Mouse (Mus musculus) heart, embryonic 13.5 days (tissue): ENCODE results near the gene Krt15. TPM values are rescaled to one million over a fixed set of nuclear protein-coding genes. Genes with fewer than 3 reads are reported as not detected.

ENCODE experiments used
- ATAC-seq: fragments of 200-750 bp; cut with Nextera tagmentation; 2 replicates; pipeline ENCODE4 v1.8.0; 2017; ENCODE audit warnings: moderate TSS enrichment; ENCODE audit not compliant: insufficient number of reproducible peaks, low FRiP score, low TSS enrichment; ENCODE audit errors: extremely low read depth
- H3K27ac ChIP-seq: fragments of 300-500 bp; sonication (generic); replicated peaks from 2 replicates; pipeline ENCODE4 v1.5.1; 2015; ENCODE audit warnings: moderate library complexity, mild to moderate bottlenecking, inconsistent platforms
- H3K27me3 ChIP-seq: fragments of 300-500 bp; sonication (generic); replicated peaks from 2 replicates; pipeline ENCODE4 v1.6.1; 2015; ENCODE audit warnings: mild to moderate bottlenecking, inconsistent platforms
- H3K36me3 ChIP-seq: fragments of 300-500 bp; sonication (generic); 2 replicates; pipeline ENCODE4 v1.6.1; 2015; ENCODE audit warnings: mild to moderate bottlenecking, inconsistent platforms
- H3K4me1 ChIP-seq: fragments of 300-500 bp; sonication (generic); 2 replicates; pipeline ENCODE4 v1.6.1; 2015; ENCODE audit warnings: inconsistent platforms
- H3K4me2 ChIP-seq: fragments of 300-500 bp; sonication (generic); 2 replicates; pipeline ENCODE4 v1.6.1; 2015; ENCODE audit warnings: inconsistent platforms, mild to moderate bottlenecking, moderate library complexity
- H3K4me3 ChIP-seq: fragments of 300-500 bp; sonication (generic); 2 replicates; pipeline ENCODE4 v1.5.1; 2015; ENCODE audit warnings: moderate library complexity, mild to moderate bottlenecking, inconsistent platforms
- H3K9ac ChIP-seq: fragments of 300-500 bp; sonication (generic); 2 replicates; pipeline ENCODE4 v1.6.1; 2015; ENCODE audit warnings: inconsistent platforms, mild to moderate bottlenecking, moderate library complexity
- H3K9me3 ChIP-seq: fragments of 300-500 bp; sonication (generic); 2 replicates; pipeline ENCODE4 v1.6.1; 2016; ENCODE audit warnings: inconsistent platforms
- WGBS: fragments of 180-500 bp; shearing (Covaris S2); methylation state at CpG from one replicate; pipeline ENCODE4 v1.1.7; 2015; ENCODE audit warnings: mixed read lengths; 5-methylcytosine and 5-hydroxymethylcytosine counted together
- polyA plus RNA-seq: library from polyadenylated mRNA; unstranded; fragments of >200 nt; fragmentation: Nextera tagmentation; extraction: Ambion mirVana; gene quantifications from 2 replicates; pipeline ENCODE4 v1.2.1, GENCODE M21; 2015

The Krt15 gene
- polyA plus RNA-seq, 1 experiment from 2014 or later, result 1.2 TPM

DNA sequence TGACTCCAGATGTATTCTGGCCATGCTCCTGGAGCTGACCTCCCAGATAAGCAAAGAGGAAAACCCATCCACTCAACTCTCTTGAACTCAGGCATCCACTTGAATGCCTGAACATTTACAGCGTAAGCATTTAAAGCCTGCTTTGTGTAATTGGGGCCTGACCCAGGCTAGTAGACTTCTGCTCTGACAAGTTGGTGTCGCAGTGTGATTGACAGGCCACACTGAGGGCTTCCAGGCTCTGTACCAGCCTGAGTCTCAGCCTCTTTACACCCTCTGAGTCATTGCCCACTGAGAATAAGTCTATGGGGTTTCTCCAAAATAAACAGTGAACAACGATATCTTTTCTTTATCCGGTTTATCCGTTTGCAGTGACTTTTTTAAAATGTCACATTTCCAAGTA, 15.4 kb downstream of the Krt15 start:
- Histone ChIP-seq H3K27ac (no peak overlapping the region), H3K9ac (no peak overlapping the region), H3K9me3 (no peaks in the 10 kb centered on the region), H3K4me3 (no peak overlapping the region), H3K4me1 (peaks cover 13% of the 10 kb centered on the region), H3K27me3 (no peaks in the 10 kb centered on the region), H3K4me2 (no peak overlapping the region), H3K36me3 (no peaks in the 10 kb centered on the region)
- no peak for ATAC-seq
- 53% methylated on average over 5 of the region's 5 CpGs for WGBS

DNA sequence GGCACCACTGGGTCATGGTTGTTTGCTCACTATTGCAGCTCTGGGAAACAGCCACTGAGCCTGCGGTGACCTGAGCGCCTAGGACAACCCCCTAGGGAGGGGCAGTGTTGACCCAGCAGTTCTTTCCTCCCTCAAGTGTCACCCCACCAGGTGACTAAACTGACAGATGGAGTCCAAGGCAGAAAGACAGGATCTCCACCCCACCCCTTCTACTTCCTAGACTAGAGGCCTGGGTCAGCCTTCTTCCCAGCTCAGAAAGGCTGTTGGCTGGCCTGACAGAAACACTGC, 22.0 kb downstream of the Krt15 start:
- no peak overlapping the region for H3K9ac ChIP-seq
- no peak; the same call in 1 of the 2 replicates for ATAC-seq
- H3K9me3 ChIP-seq, result no peaks in the 10 kb centered on the region
- H3K27me3 ChIP-seq, result no peaks in the 10 kb centered on the region
- WGBS, result 53% methylated on average over 2 of the region's 2 CpGs
- no peak overlapping the region for H3K4me3 ChIP-seq
- no peaks in the 10 kb centered on the region for H3K36me3 ChIP-seq
- H3K4me2 ChIP-seq, result no peak overlapping the region
- no peak overlapping the region for H3K27ac ChIP-seq
- no peaks in the 10 kb centered on the region for H3K4me1 ChIP-seq

DNA sequence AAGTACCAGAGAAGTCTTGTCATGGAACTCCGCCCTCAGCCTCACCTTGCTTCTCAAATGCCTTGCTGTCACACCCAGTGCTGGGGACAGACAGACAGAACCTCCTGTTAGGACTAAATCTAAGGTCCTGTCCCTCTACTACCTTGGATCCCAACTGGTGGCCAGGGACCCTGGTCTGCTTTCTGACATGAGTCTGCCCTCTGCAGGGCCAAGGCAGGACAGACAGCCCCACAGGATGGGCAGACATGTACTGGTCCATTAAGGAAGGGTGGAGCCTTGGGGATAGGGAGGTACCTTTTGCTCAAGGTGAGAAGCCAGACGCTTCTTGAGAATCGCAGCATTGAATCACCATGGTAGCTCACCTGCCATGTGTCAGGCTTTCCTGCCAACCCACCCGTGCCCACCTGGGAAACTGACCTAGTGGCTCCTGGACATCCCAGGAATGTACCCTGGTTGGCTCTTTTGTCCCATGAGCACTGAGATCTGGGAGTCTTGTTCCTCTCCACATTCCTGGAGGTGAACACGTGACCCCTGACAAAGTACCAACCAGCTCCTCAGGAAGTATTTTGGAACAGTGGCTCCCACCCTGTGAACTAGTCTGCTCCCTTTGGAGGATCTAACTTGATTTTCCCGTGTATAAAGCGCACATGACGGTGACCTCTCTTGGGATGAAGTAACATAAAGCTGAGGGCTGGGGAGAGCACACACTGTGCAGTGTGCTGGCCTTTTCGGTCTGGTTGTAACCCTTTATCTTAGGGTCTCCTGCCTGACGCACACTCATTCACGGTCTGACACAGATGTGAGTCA, 22.6 kb downstream of the Krt15 start:
- 66% methylated on average over 11 of the region's 11 CpGs for WGBS
- H3K4me3 ChIP-seq, result no peak overlapping the region
- no peaks in the 10 kb centered on the region for H3K36me3 ChIP-seq
- no peak overlapping the region for H3K9ac ChIP-seq
- H3K9me3 ChIP-seq, result no peaks in the 10 kb centered on the region
- H3K27ac ChIP-seq, result no peak overlapping the region
- no peak overlapping the region for H3K4me2 ChIP-seq
- no peaks in the 10 kb centered on the region for H3K27me3 ChIP-seq
- ATAC-seq, result no peak
- H3K4me1 ChIP-seq, result no peaks in the 10 kb centered on the region

DNA sequence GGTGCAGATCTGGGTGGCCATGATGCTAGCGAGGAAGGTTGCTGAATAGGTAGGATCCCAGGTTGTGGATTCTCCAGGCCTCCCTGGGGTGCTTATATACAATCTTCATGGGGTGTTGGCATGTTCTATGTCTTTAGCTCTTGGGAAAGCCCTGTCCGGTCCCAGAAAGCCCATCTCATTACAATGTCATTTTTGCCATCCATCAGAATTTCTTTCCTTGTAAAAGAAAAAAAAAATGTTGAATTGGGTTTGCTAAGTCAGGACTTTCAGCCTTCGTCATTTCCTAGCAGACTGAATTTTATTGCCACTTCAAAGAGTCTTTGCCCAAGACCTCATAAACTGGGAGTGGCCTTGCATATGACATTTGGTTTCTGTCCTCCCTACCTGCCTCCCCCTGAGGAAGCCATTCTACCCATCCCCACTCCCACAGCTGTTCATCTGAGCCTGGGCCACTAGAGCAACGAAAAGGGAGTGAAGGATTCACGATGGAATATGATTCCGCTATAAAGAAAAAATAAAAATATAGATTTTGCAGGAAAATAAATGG, 30.1 kb downstream of the Krt15 start, which contains the start of gene Krt36:
Krt36 (minus strand) TSS at position 51 of the 547 bp plus-strand sequence.
- no peaks in the 10 kb centered on the region for H3K4me1 ChIP-seq
- no peaks in the 10 kb centered on the region for H3K9me3 ChIP-seq
- no peak within 1 kb of the TSS for H3K27ac ChIP-seq
- H3K36me3 ChIP-seq, result no peaks in the 10 kb centered on the region
- ATAC-seq, result no peak
- 0 out of 2 replicates have a peak, but pooled peaks cover 2% of the 10 kb centered on the region for H3K27me3 ChIP-seq
- WGBS, result 77% methylated on average over 6 of the region's 6 CpGs
- no peak within 1 kb of the TSS for H3K4me2 ChIP-seq
- H3K9ac ChIP-seq, result no peak within 1 kb of the TSS
- no peak within 1 kb of the TSS for H3K4me3 ChIP-seq

DNA sequence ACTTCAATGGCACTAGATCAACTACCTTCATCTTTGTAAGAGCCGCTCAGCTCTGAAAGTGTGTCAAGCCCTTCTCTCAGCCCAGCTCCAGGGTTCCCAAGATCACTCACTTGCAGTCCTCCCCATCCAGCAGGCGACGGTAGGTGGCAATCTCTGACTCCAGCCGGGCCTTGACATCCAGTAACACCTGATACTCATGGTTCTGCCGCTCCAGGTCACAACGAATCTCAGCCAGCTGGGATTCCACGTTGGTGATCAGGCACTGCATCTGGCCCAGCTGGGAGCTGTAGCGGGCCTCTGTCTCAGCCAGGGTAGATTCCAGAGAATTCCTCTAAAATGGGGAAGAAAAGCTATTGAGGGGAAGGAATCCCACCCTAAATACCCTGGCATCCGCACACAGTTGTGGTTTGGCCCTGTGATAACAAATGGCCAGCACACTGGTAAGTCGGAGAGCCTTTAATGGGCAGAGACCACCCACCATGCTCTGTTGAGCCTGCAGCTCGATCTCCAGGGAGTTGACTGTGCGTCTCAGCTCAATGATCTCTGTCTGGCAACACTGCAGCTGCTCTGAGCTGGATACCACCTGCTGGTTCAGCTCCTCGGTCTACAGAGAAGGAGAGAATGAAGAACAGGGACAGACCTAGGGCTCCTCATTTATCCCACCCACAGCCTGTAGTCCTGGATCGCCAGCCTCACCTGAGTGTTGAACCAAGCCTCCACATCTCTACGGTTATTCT, 32.9 kb downstream of the Krt15 start:
- Histone ChIP-seq H3K9me3 (no peaks in the 10 kb centered on the region), H3K4me3 (no peak overlapping the region), H3K4me2 (no peak overlapping the region), H3K4me1 (no peaks in the 10 kb centered on the region), H3K9ac (no peak overlapping the region), H3K27ac (no peak overlapping the region), H3K36me3 (no peaks in the 10 kb centered on the region), H3K27me3 (0 out of 2 replicates have a peak, but pooled peaks cover 2% of the 10 kb centered on the region)
- 41% methylated on average over 15 of the region's 15 CpGs for WGBS
- ATAC-seq, result no peak

DNA sequence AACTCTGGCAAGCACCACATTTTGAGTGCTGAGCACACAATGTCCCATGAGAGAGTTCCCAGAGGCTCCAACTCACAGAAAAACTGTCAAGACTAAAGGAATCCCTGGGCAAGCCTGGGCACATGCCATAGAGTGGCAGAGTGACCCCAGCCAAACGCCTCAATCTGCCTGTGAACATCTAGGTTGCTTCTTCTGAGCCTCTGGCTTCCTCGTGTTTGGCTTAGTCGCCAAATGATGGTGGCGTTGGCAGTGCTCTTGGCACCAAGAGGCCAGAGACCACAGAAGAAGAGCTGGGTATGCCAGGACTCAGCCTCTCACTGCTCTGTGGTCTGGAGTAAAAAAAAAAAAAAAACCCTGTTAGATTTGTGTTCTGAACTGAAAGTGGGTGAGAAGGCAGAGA, 35.3 kb downstream of the Krt15 start:
- no peak overlapping the region for H3K4me2 ChIP-seq
- 70% methylated on average over 4 of the region's 4 CpGs for WGBS
- H3K4me3 ChIP-seq, result no peak overlapping the region
- H3K27me3 ChIP-seq, result 0 out of 2 replicates have a peak, but pooled peaks cover 2% of the 10 kb centered on the region
- H3K4me1 ChIP-seq, result no peaks in the 10 kb centered on the region
- H3K36me3 ChIP-seq, result no peaks in the 10 kb centered on the region
- ATAC-seq, result no peak
- no peaks in the 10 kb centered on the region for H3K9me3 ChIP-seq
- no peak overlapping the region for H3K9ac ChIP-seq
- no peak overlapping the region for H3K27ac ChIP-seq

DNA sequence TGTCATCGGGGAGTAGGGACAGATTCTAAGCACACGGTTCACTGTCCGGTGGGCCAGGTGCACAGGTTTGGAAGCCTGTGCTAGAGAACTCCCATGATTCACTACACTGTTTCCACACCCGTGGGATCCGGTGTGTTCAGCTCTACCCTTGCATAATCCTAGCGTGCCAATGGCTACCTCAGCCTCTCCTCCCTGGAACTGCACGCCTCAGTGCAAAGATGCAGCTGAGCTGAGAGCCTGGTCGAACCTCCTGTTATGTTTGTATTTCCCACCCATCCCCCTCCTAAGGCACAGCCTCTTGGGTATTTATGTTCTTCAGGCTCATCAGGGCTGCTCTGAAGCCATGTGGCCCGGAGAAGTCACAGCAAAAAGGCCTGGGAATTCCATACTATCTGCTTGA, 37.9 kb downstream of the Krt15 start:
- H3K9me3 ChIP-seq, result no peaks in the 10 kb centered on the region
- H3K4me2 ChIP-seq, result no peak overlapping the region
- H3K36me3 ChIP-seq, result no peaks in the 10 kb centered on the region
- no peak overlapping the region for H3K27ac ChIP-seq
- no peaks in the 10 kb centered on the region for H3K4me1 ChIP-seq
- no peak overlapping the region for H3K9ac ChIP-seq
- no peak for ATAC-seq
- no peak overlapping the region for H3K4me3 ChIP-seq
- 0 out of 2 replicates have a peak, but pooled peaks cover 2% of the 10 kb centered on the region for H3K27me3 ChIP-seq
- 63% methylated on average over 9 of the region's 9 CpGs for WGBS

DNA sequence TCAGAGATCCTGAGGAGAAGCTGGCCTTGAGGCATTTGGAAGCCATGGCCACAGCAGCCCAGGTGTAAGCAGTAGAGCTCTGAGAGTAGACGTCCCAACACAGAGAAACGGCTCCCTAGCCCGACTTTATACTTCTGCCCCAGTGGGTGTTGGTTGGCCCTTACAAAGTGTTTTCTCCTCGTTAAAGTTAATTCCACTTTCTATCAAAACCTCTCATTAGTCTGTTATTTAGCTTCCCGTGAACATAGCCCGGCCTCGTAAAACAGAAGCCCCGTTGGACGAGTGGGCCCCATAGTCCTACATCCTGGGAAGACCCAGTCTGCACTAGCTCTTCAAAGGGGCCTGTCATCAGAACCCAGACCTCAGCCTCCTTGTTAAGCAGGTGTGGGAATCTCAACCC, 39.6 kb downstream of the Krt15 start, which contains the start of gene Krt35:
Krt35 (minus strand) TSS at position 101 of the 400 bp plus-strand sequence.
- no peaks in the 10 kb centered on the region for H3K36me3 ChIP-seq
- 85% methylated on average over 9 of the region's 9 CpGs for whole genome bisulfite sequencing
- no peak for ATAC-seq

DNA sequence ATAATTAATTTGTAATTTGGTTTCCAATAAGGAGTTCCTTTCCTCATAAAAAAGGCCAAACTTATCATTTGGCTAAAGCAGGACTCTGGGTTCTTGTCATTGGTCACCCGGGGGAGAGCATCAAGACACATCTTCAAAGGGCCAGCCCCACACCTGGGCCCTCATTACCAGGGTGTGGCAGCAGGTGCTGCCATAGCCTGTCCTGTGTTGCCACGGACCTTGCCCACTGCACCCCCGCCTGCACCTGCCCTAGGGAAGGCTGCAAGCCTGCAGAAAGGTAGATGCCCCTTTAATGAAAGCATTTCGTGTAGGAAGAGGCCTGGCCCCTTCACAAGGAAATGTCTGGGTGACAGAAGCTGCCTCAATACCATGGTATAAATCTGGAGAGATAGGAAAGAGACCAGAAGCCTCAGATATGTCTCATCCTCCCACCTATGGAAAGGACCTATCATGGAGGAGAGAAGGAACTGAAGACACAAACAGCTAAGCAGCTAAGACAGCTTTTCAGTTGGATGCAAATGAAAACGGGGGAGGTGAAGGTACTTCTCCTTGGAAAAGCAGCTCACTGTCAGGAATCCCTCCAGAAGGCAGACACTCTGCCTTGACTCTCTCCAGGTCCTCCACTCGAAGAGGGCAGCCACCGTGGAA, 47.2 kb downstream of the Krt15 start:
- no peak overlapping the region for H3K27ac ChIP-seq
- no peaks in the 10 kb centered on the region for H3K4me1 ChIP-seq
- H3K9me3 ChIP-seq, result peaks cover 2% of the 10 kb centered on the region; the same call in 1 of the 2 replicates
- H3K36me3 ChIP-seq, result no peaks in the 10 kb centered on the region
- no peak for ATAC-seq
- 61% methylated on average over 7 of the region's 7 CpGs for WGBS
- H3K9ac ChIP-seq, result no peak overlapping the region
- no peak overlapping the region for H3K4me2 ChIP-seq
- H3K4me3 ChIP-seq, result no peak overlapping the region
- 0 out of 2 replicates have a peak, but pooled peaks cover 4% of the 10 kb centered on the region for H3K27me3 ChIP-seq

More for the DNA sequence above, 39.6 kb downstream of the Krt15 start, which contains the start of gene Krt35:
- H3K9me3 ChIP-seq, result no peaks in the 10 kb centered on the region
- H3K27ac ChIP-seq, result no peak within 1 kb of the TSS
- H3K4me2 ChIP-seq, result no peak within 1 kb of the TSS
- no peaks in the 10 kb centered on the region for H3K4me1 ChIP-seq
- H3K27me3 ChIP-seq, result no peaks in the 10 kb centered on the region
- H3K9ac ChIP-seq, result no peak within 1 kb of the TSS
- H3K4me3 ChIP-seq, result no peak within 1 kb of the TSS

DNA sequence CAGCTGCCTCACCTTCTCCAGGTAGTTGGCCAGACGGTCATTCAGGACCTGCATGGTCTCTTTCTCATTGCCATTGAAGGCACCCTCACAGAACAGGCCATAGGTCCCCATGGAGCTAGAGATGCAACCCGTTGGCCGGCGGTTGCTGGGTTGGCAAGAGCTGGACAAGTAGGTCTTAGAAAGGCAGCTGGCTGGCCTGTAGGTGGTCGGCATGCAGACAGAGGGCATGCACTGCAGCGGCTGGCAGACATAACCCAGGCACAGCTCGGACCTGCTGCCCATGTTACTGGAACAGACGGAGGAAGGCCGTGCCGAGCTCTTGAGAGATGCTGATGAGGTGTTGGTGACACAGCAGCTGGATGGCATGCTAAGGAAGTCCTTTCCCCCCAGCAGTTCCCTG, 47.9 kb downstream of the Krt15 start, which contains the start of gene Krt32:
Krt32 (minus strand) TSS at position 366 of the 400 bp plus-strand sequence.
- ATAC-seq, result no peak
- no peak within 1 kb of the TSS for H3K4me3 ChIP-seq
- no peaks in the 10 kb centered on the region for H3K36me3 ChIP-seq
- no peak within 1 kb of the TSS for H3K4me2 ChIP-seq
- no peak within 1 kb of the TSS for H3K27ac ChIP-seq
- 0 out of 2 replicates have a peak, but pooled peaks cover 4% of the 10 kb centered on the region for H3K27me3 ChIP-seq
- peaks cover 2% of the 10 kb centered on the region; the same call in 1 of the 2 replicates for H3K9me3 ChIP-seq
- H3K9ac ChIP-seq, result no peak within 1 kb of the TSS
- no peaks in the 10 kb centered on the region for H3K4me1 ChIP-seq
- WGBS, result 85% methylated on average over 10 of the region's 10 CpGs
